Mouse (Mus musculus): ENCODE data around the gene Cwc25. TPM values are rescaled to one million over a fixed set of nuclear protein-coding genes. Genes with fewer than 3 reads are reported as not detected.

Gene Cwc25
- polyA plus RNA-seq, 1 experiment from 2014 or later: 16.8 TPM

DNA sequence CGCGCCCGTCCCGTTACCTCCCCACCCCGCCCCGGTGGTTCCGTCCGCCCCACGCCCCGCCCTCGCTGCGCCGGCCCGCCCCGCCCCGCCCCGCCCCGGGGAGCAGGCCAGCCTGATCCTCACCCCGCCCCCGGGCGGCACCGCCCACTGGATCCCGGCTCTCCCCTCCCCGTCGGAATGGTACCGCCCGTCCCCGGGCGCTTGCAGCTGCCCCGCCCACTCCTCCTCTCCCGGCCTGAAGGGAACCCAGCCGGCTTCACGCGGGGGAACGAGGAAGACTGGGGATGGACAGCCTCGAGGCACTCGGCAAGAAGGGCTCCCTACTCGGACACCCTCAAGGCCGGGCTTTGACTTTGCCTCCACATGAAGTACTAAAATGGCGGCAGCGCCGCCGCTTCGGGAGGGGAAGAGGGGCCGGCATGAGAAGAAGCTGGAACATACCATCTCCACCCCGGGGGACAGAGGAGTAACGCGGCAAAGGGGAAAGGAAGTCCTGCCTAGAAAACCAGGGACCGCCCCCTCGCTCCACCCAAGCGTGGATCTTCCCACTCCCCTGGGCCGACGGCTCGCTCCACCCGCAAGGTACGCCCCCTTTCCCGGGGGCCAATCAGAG is 21.5 kb downstream of the Cwc25 start:
- peak; percentile 96 for ATAC-seq (ENCODE audit: insufficient number of reproducible peaks, insufficient read depth, low FRiP score, low read depth)
- Histone ChIP-seq H3K27me3 (ENCODE audit: control insufficient read depth, insufficient read depth, low read length) (no peaks in the 10 kb centered on the region), H3K4me3 (ENCODE audit: low read depth, low read length) (peak overlapping the region; percentile 79), H3K4me1 (ENCODE audit: control insufficient read depth, insufficient read depth, low read length) (peaks cover 13% of the 10 kb centered on the region; the same call in 1 of the 2 replicates), H3K27ac (ENCODE audit: low read length) (peak overlapping the region; percentile 93), H3K9me3 (ENCODE audit: control insufficient read depth, low read depth, low read length) (no peaks in the 10 kb centered on the region), H3K4me2 (replicated peaks; ENCODE audit: low read depth, low read length) (peak overlapping the region; percentile 44; the same call in 1 of the 2 replicates), H3K36me3 (ENCODE audit: control insufficient read depth, insufficient read depth, low read length) (peaks cover 25% of the 10 kb centered on the region), H3K9ac (replicated peaks; ENCODE audit: low read depth, low read length) (peak overlapping the region; percentile 72)
- WGBS: under 1% methylated on average over 47 of the region's 57 CpGs

GRCm38 (mm10) chr11:97744063-97744717 is 22.2 kb downstream of the Cwc25 start, which contains the start of gene Pip4k2b:
Gene Pip4k2b, minus strand, starts transcription at chr11:97744704.
- Histone ChIP-seq H3K27me3 (ENCODE audit: control insufficient read depth, insufficient read depth, low read length) (no peaks in the 10 kb centered on the region), H3K4me3 (ENCODE audit: low read depth, low read length) (peak within 1 kb of the TSS; percentile 79), H3K4me1 (ENCODE audit: control insufficient read depth, insufficient read depth, low read length) (peaks cover 13% of the 10 kb centered on the region; the same call in 1 of the 2 replicates), H3K9ac (replicated peaks; ENCODE audit: low read depth, low read length) (peak within 1 kb of the TSS; percentile 72), H3K27ac (ENCODE audit: low read length) (peak within 1 kb of the TSS; percentile 93), H3K4me2 (replicated peaks; ENCODE audit: low read depth, low read length) (peak within 1 kb of the TSS; percentile 89), H3K9me3 (ENCODE audit: control insufficient read depth, low read depth, low read length) (no peaks in the 10 kb centered on the region), H3K36me3 (ENCODE audit: control insufficient read depth, insufficient read depth, low read length) (peaks cover 18% of the 10 kb centered on the region)
- ATAC-seq (ENCODE audit: insufficient number of reproducible peaks, insufficient read depth, low FRiP score, low read depth): peak; percentile 11; the same call in 1 of the 2 replicates
- under 1% methylated on average over 59 of the region's 63 CpGs for WGBS

- Histone ChIP-seq H3K9me3 (ENCODE audit: control insufficient read depth, low read depth, low read length) (no peaks in the 10 kb centered on the region), H3K36me3 (ENCODE audit: control insufficient read depth, insufficient read depth, low read length) (peaks cover 13% of the 10 kb centered on the region), H3K4me3 (ENCODE audit: low read depth, low read length) (peak overlapping the region; percentile 79), H3K9ac (replicated peaks; ENCODE audit: low read depth, low read length) (peak overlapping the region; percentile 72; the same call in 1 of the 2 replicates), H3K4me2 (replicated peaks; ENCODE audit: low read depth, low read length) (peak overlapping the region; percentile 89), H3K27ac (ENCODE audit: low read length) (peak overlapping the region; percentile 81; the same call in 1 of the 2 replicates), H3K27me3 (ENCODE audit: control insufficient read depth, insufficient read depth, low read length) (no peaks in the 10 kb centered on the region), H3K4me1 (ENCODE audit: control insufficient read depth, insufficient read depth, low read length) (peaks cover 13% of the 10 kb centered on the region; the same call in 1 of the 2 replicates)
- ATAC-seq (ENCODE audit: insufficient number of reproducible peaks, insufficient read depth, low FRiP score, low read depth): no peak
- 20% methylated on average over 9 of the region's 9 CpGs for WGBS
Measured at GRCm38 (mm10) chr11:97743423-97743822, 22.9 kb downstream of the Cwc25 start.

GRCm38 (mm10) chr11:97742591-97742990 is 23.8 kb downstream of the Cwc25 start:
- Histone ChIP-seq H3K4me2 (replicated peaks; ENCODE audit: low read depth, low read length) (peak overlapping the region; percentile 89), H3K27me3 (ENCODE audit: control insufficient read depth, insufficient read depth, low read length) (no peaks in the 10 kb centered on the region), H3K27ac (ENCODE audit: low read length) (no peak overlapping the region), H3K9me3 (ENCODE audit: control insufficient read depth, low read depth, low read length) (no peaks in the 10 kb centered on the region), H3K9ac (replicated peaks; ENCODE audit: low read depth, low read length) (no peak overlapping the region; the same call in 1 of the 2 replicates), H3K36me3 (ENCODE audit: control insufficient read depth, insufficient read depth, low read length) (peaks cover 5% of the 10 kb centered on the region), H3K4me3 (ENCODE audit: low read depth, low read length) (0 out of 2 replicates have a peak overlapping the region, but pooled peaks have one; percentile 79), H3K4me1 (ENCODE audit: control insufficient read depth, insufficient read depth, low read length) (peaks cover 13% of the 10 kb centered on the region; the same call in 1 of the 2 replicates)
- WGBS: 85% methylated on average over 9 of the region's 9 CpGs
- ATAC-seq (ENCODE audit: insufficient number of reproducible peaks, insufficient read depth, low FRiP score, low read depth): no peak

GRCm38 (mm10) chr11:97742157-97742556 is 24.2 kb downstream of the Cwc25 start:
- H3K36me3 ChIP-seq (ENCODE audit: control insufficient read depth, insufficient read depth, low read length): peaks cover 4% of the 10 kb centered on the region; the same call in 1 of the 2 replicates
- H3K9me3 ChIP-seq (ENCODE audit: control insufficient read depth, low read depth, low read length): no peaks in the 10 kb centered on the region
- H3K4me3 ChIP-seq (ENCODE audit: low read depth, low read length): no peak overlapping the region
- H3K4me1 ChIP-seq (ENCODE audit: control insufficient read depth, insufficient read depth, low read length): peaks cover 13% of the 10 kb centered on the region; the same call in 1 of the 2 replicates
- no peak overlapping the region for H3K4me2 ChIP-seq (replicated peaks; ENCODE audit: low read depth, low read length)
- H3K9ac ChIP-seq (replicated peaks; ENCODE audit: low read depth, low read length): no peak overlapping the region
- 93% methylated on average over 5 of the region's 5 CpGs for WGBS
- no peaks in the 10 kb centered on the region for H3K27me3 ChIP-seq (ENCODE audit: control insufficient read depth, insufficient read depth, low read length)
- ATAC-seq (ENCODE audit: insufficient number of reproducible peaks, insufficient read depth, low FRiP score, low read depth): no peak
- H3K27ac ChIP-seq (ENCODE audit: low read length): no peak overlapping the region

- H3K27me3 ChIP-seq (ENCODE audit: control insufficient read depth, insufficient read depth, low read length): no peaks in the 10 kb centered on the region
- ATAC-seq (ENCODE audit: insufficient number of reproducible peaks, insufficient read depth, low FRiP score, low read depth): no peak
- no peak overlapping the region; the same call in 1 of the 2 replicates for H3K27ac ChIP-seq (ENCODE audit: low read length)
- no peak overlapping the region for H3K9ac ChIP-seq (replicated peaks; ENCODE audit: low read depth, low read length)
- no peak overlapping the region for H3K4me2 ChIP-seq (replicated peaks; ENCODE audit: low read depth, low read length)
- no peak overlapping the region for H3K4me3 ChIP-seq (ENCODE audit: low read depth, low read length)
- no peaks in the 10 kb centered on the region for H3K9me3 ChIP-seq (ENCODE audit: control insufficient read depth, low read depth, low read length)
- no peaks in the 10 kb centered on the region for H3K36me3 ChIP-seq (ENCODE audit: control insufficient read depth, insufficient read depth, low read length)
- peaks cover 13% of the 10 kb centered on the region; the same call in 1 of the 2 replicates for H3K4me1 ChIP-seq (ENCODE audit: control insufficient read depth, insufficient read depth, low read length)
- WGBS: 46% methylated on average over 7 of the region's 7 CpGs
Measured at GRCm38 (mm10) chr11:97740190-97740589, 26.2 kb downstream of the Cwc25 start.

GRCm38 (mm10) chr11:97739155-97739554 is 27.2 kb downstream of the Cwc25 start:
- no peak overlapping the region for H3K4me2 ChIP-seq (replicated peaks; ENCODE audit: low read depth, low read length)
- H3K9me3 ChIP-seq (ENCODE audit: control insufficient read depth, low read depth, low read length): no peaks in the 10 kb centered on the region
- H3K36me3 ChIP-seq (ENCODE audit: control insufficient read depth, insufficient read depth, low read length): no peaks in the 10 kb centered on the region
- no peaks in the 10 kb centered on the region for H3K27me3 ChIP-seq (ENCODE audit: control insufficient read depth, insufficient read depth, low read length)
- H3K27ac ChIP-seq (ENCODE audit: low read length): no peak overlapping the region
- 87% methylated on average over 3 of the region's 3 CpGs for WGBS
- H3K9ac ChIP-seq (replicated peaks; ENCODE audit: low read depth, low read length): no peak overlapping the region
- no peak overlapping the region for H3K4me3 ChIP-seq (ENCODE audit: low read depth, low read length)
- peaks cover 15% of the 10 kb centered on the region; the same call in 1 of the 2 replicates for H3K4me1 ChIP-seq (ENCODE audit: control insufficient read depth, insufficient read depth, low read length)
- no peak for ATAC-seq (ENCODE audit: insufficient number of reproducible peaks, insufficient read depth, low FRiP score, low read depth)

DNA sequence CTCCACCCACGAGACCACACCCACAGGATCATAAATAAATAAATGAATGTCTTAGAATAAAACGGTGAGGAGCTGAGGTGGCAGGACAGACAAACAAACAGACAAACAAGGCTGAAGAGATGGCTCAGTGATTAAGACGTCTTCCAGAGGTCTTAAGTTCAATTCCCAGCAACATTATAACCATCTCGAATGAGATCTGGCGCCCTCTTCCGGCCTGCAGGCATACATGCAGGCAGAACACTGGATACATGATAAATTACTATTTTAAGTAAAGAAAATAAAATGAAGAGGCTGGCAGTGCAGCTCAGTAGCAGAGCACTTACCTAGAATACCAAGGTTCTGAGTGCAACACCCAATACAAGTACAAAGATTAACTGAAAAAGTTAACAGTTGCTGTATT is 27.7 kb downstream of the Cwc25 start:
- H3K9ac ChIP-seq (replicated peaks; ENCODE audit: low read depth, low read length): no peak overlapping the region
- no peak for ATAC-seq (ENCODE audit: insufficient number of reproducible peaks, insufficient read depth, low FRiP score, low read depth)
- no peaks in the 10 kb centered on the region for H3K27me3 ChIP-seq (ENCODE audit: control insufficient read depth, insufficient read depth, low read length)
- no peak overlapping the region for H3K27ac ChIP-seq (ENCODE audit: low read length)
- no peaks in the 10 kb centered on the region for H3K9me3 ChIP-seq (ENCODE audit: control insufficient read depth, low read depth, low read length)
- peaks cover 16% of the 10 kb centered on the region; the same call in 1 of the 2 replicates for H3K4me1 ChIP-seq (ENCODE audit: control insufficient read depth, insufficient read depth, low read length)
- WGBS: 58% methylated on average over 6 of the region's 6 CpGs
- no peak overlapping the region for H3K4me3 ChIP-seq (ENCODE audit: low read depth, low read length)
- H3K4me2 ChIP-seq (replicated peaks; ENCODE audit: low read depth, low read length): no peak overlapping the region
- H3K36me3 ChIP-seq (ENCODE audit: control insufficient read depth, insufficient read depth, low read length): no peaks in the 10 kb centered on the region
